Mouse (Mus musculus) gastrocnemius, adult 2 months (tissue): ENCODE data around the gene Ndufaf8. TPM values are rescaled to one million over a fixed set of nuclear protein-coding genes. Genes with fewer than 3 reads are reported as not detected.

Source experiments
- DNase-seq: peaks from one replicate; pipeline ENCODE4 v3.0.0; 2022
- H3K27ac ChIP-seq: fragments of 200-600 bp; 2 replicates; pipeline ENCODE4 v1.8.1; 2022; ENCODE audit warnings: mild to moderate bottlenecking
- H3K4me3 ChIP-seq: fragments of 200-600 bp; 2 replicates; pipeline ENCODE4 v1.8.1; 2022; ENCODE audit warnings: mild to moderate bottlenecking, moderate library complexity
- CTCF ChIP-seq: fragments of 200-600 bp; IDR thresholded peaks from 2 replicates; pipeline ENCODE4 v1.8.1; 2022; ENCODE audit warnings: antibody characterized with exemption, mild to moderate bottlenecking, moderate library complexity
- intact Hi-C: fragments of 180-260 bp; cut with DNase I; formaldehyde crosslinking; loops from one replicate; pipeline ENCODE4 v1.15.1; 2025
- total RNA-seq, 2 experiments: library from RNA; stranded (reverse); gene quantifications; 2 replicates each; pipeline ENCODE4 v1.2.3; 2021

Ndufaf8 gene
- total RNA-seq, 2 experiments from 2014 or later, result 38.3 to 43.3 TPM

DNA sequence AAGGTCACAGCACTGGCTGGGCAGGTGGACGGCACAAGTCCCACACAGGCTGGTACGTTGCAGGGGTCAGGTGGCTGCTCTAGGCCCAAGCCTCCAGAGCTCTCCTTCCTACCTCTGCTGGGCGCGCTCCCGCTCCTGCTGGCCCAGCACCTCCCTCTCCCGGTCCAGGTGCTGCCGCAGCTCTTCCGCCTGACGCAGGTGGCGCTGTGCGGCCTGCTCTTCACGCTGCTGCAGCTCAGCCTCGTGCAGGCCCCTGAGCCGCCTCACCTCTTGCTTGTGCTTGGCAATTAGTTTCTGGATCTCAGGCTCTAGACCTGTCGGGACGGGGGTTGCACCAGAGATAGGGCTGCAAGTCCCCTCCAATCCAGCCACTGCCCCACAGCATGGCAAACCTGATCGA is 30.9 kb upstream of the Ndufaf8 start:
- Histone ChIP-seq H3K4me3 (no peak overlapping the region), H3K27ac (no peak overlapping the region)
- no peak for DNase-seq
- no peak for TF ChIP-seq CTCF
- intact Hi-C loops, result no loop called here

DNA sequence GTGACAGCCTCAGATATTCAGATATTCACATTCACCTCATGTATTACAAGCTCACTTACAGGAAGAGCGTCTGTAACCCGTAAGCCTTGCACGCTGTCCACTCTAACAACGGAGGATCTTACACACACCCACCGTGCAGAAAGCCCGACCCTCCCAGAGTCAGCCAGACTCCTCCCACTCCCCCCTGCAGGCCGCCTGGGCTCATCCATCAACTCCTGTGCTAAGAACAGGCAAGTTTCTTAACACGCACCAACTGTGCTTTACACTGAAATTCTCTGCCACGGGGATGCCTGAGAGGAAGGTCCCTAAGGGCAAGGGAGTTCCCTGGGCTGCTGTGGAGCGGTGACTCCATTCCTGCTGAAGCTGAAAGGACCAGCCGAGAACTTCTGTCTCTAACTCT is 29.5 kb upstream of the Ndufaf8 start:
- intact Hi-C loops, result no loop called here
- TF ChIP-seq CTCF, result no peak
- H3K27ac ChIP-seq, result no peak overlapping the region
- no peak for DNase-seq
- no peak overlapping the region for H3K4me3 ChIP-seq

DNA sequence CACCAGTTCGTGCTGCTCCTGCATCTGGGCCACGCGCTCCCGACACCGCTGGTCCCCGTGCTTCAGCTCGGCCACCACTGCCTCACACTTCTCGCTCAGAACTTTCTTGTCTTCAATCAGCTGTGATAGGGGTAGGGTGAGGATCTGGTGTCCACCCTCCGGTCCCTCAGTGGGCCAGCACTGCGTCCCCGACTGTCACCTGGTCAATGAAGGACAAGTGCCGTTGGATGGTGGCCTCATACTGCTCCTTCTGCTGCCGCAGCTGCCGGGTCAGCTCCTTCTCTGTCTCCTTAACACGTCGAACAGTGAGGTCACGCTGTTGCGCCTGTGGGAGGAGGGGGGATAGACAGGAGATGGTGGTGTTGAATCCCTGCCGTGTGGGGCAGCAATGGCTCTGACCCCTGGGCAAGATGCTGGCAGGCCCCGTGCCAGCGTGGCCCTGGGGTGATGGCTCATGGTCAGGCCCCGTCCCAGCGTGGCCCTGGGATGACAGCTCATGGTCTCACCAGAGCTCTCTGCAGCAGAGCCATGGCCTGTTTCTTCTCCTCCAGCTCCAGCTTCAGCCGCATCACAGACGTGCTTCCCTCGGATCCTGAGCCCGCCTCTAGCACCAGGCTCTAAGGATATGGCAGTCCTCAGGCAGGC is 28.3 kb upstream of the Ndufaf8 start:
- no peak overlapping the region for H3K27ac ChIP-seq
- DNase-seq, result no peak
- TF ChIP-seq CTCF, result no peak
- H3K4me3 ChIP-seq, result no peak overlapping the region
- intact Hi-C loops, result no loop called here

DNA sequence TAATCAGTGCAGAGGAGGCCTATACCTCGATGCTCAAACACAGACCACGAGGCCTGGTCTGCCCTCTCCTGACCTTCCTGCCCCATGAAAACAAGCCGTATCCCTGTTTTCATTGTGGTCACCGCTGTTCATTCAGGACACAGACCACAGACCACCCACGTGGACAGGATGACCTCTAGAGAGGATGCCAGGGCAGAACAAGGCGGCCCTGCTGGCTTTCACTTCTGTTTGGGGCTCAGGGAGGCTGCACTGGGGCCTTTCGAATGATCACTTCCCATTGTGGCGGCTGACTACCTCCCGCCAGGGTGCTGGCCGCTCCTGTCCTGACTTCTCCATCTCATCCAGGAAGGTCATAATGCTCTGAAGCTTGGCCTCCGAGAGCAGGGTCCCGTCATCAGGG is 27.7 kb upstream of the Ndufaf8 start:
- intact Hi-C loops, result no loop called here
- no peak for DNase-seq
- no peak overlapping the region for H3K4me3 ChIP-seq
- H3K27ac ChIP-seq, result no peak overlapping the region
- TF ChIP-seq CTCF, result no peak

DNA sequence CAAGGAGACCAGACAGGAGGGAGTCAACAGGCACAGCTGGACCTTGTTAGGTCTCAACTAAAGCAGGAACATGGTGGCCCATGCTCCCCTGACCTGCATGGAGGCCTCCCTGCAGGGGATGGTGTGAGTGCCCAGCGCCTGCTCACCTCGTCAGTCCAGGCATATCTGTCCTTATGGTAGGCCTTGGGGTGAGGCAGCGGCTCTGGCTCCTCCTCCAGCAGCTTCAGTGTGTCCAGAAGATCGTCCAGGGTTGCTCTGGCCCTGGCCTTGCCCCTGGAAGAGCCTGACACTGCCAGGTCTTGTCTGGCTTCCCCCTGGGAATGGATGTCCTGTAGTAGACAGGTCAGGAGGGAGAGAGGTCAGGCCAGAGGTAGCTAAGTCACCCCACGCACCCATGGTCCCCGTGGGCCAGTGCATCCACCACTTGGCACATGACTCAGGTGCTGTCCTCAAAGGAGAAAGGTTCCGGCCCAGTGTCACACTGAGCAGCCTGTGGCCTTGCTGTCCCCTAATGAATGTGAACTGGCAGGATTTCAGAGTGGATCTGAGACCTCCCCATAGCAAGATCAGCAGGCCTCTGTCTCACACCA is 26.9 kb upstream of the Ndufaf8 start:
- Histone ChIP-seq H3K4me3 (no peak overlapping the region), H3K27ac (no peak overlapping the region)
- intact Hi-C loops, result no loop called here
- DNase-seq, result no peak
- TF ChIP-seq CTCF, result no peak

DNA sequence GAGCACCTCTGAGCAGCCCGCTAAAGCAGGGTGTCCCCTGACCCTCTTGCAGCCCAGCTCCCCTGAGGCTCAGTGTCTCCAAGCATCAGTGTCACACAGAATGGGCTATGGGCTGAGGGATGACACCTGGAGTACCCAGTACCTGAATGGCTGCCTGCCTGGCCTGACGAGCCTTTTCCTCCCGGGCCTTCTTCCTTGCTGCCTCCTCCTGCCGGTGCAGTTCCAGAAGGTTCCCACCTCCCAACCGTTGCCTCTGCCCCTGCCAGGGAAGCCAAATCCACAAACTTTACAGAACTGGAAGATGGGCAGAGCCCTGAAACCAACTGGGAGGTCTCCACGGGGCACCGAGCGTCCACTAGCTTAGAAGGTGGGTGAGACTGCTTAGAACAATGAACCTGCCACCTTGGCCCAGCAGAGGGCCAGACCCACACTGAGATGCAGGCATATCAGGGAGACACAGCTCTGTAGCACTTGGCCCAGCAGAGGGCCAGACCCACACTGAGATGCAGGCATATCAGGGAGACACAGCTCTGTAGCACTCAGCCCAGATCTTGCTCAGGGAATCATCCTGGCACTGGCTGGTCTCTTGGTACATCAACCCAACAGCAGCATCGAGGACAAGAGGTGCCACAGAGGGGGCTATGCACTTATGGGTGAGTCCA is 25.6 kb upstream of the Ndufaf8 start:
- no peak for DNase-seq
- Histone ChIP-seq H3K4me3 (no peak overlapping the region), H3K27ac (no peak overlapping the region)
- TF ChIP-seq CTCF, result no peak
- intact Hi-C loops, result no loop called here

DNA sequence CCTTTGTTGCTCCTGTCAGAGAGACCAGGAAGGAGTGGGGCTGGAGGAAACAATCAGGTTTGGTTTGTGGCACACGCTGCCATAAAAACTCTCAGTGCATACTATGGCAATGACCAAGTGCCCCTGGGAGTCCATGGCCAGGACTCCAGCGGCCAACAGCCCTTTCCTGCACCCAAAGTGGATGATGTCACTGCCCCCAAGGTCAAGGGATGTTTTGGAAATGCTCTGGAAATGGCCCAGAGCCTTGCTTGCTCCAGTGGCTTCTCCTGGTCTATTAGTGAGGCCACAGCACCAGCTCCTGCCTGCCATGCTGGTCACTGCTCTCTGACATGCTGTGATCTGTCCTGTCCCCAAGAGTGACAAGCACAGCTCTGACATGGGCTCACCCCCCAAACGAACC is 22.5 kb upstream of the Ndufaf8 start:
- Histone ChIP-seq H3K27ac (no peak overlapping the region), H3K4me3 (no peak overlapping the region)
- no peak for TF ChIP-seq CTCF
- no peak for DNase-seq
- intact Hi-C loops, result no loop called here

DNA sequence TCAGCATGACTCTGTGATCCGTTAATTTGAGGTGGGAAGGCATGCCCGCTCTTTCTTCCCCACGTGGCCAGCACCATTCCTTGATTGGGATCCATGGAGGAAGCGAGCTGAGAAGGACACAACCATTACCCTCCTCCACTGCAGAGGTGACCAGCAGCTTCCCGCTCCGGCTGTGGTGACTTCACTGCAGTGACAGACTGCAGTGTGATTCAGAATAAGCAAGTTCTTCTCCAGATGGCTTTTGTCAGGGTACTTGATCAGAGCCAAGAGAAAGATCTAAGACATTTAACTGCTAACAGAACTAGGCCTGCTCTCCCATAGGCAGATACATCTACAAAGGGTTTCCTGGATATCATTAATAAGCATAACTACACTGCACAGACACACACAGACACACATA is 18.4 kb upstream of the Ndufaf8 start:
- DNase-seq, result no peak
- no peak for TF ChIP-seq CTCF
- Histone ChIP-seq H3K4me3 (no peak overlapping the region), H3K27ac (no peak overlapping the region)
- intact Hi-C loops, result no loop called here

DNA sequence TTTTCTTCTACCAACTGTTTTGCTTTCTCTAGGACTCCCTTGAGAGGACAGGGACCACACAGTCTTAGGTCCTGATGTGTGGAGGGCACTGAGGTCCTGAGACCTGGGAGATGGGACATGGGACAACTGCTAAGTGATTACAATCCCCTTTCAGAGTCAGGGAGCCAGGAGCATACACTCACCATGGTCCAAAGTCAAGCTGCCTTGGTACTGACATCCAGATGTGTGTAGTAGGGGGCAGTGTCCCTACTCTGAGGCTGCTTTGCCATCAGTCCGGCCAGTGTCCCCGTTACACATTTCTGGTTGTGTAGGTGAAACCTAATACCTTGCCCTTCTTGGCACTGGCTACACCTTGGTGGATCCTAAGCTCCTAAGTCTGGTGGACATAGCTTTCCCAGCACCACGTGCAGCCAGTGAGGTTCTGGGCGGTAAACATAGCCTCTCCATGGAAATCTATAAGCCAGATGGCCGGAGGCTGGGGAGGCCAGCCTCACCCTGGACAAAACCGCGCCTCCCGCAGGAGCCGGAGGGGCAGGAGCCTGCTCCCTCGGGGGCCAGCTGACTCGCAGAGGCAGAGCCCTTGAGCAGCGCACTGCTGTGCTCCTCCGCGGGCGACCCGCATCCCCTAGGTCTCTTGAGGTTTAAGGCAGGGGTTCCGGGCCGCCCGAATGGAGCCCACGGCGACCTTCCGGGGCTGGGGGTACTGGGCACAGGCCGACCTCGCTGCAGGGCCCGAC is 12.7 kb upstream of the Ndufaf8 start:
- peak; percentile 73 for DNase-seq
- TF ChIP-seq CTCF, result no peak
- Histone ChIP-seq H3K27ac (peak overlapping the region; percentile 95), H3K4me3 (peak overlapping the region; percentile 80)
- intact Hi-C loops, result no loop called here

DNA sequence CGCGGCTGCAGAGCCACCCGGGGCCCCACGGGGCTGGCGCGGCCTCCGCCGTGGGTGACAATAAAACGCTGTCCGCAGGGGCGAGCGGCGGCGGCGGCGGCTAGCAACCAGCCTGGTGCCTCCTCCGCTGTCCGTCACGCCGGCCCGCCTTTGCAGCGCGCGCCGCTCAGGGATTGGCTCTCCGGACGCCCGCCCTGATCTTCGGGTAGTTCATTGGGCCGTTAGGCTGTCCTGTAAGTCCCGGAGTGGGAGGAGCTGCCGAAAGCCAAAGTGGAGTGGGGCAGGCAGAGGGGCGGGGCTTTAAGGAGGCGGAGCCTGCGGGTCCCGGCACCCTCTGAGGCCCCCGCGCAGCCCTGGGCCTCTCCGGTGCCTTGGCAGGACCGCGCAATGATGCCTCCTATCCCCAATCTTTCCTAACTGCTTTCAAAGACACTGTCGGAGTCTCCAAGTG is 12.0 kb upstream of the Ndufaf8 start, which contains the start of gene Cep131:
Gene Cep131, minus strand, starts transcription at position 126 of the 451 bp plus-strand sequence.
- peak; percentile 99 for DNase-seq
- no peak for TF ChIP-seq CTCF
- intact Hi-C loops, result no loop called here
- Histone ChIP-seq H3K27ac (peak within 1 kb of the TSS; percentile 95), H3K4me3 (peak within 1 kb of the TSS; percentile 80)

DNA sequence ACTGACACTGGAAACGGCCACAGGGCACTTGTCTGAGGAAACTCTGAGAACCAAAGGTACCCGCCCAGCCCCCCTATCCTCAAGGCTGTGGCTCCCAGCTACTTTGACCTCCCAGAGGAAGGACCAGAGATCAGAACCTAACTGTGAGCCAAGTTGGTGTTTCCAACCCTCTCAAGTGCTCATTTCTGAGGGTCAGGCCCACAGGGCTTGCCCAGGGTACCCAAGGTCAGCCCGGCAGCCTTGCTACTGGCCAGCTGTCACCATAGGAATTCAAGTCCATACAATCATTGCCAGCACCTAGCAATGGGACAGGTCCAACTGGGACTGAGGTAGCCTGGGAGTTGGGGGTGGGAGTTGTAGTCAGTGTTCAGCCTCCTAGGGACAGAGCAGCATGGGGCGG is 8.1 kb upstream of the Ndufaf8 start:
- intact Hi-C loops, result no loop called here
- no peak overlapping the region for H3K4me3 ChIP-seq
- no peak for DNase-seq

DNA sequence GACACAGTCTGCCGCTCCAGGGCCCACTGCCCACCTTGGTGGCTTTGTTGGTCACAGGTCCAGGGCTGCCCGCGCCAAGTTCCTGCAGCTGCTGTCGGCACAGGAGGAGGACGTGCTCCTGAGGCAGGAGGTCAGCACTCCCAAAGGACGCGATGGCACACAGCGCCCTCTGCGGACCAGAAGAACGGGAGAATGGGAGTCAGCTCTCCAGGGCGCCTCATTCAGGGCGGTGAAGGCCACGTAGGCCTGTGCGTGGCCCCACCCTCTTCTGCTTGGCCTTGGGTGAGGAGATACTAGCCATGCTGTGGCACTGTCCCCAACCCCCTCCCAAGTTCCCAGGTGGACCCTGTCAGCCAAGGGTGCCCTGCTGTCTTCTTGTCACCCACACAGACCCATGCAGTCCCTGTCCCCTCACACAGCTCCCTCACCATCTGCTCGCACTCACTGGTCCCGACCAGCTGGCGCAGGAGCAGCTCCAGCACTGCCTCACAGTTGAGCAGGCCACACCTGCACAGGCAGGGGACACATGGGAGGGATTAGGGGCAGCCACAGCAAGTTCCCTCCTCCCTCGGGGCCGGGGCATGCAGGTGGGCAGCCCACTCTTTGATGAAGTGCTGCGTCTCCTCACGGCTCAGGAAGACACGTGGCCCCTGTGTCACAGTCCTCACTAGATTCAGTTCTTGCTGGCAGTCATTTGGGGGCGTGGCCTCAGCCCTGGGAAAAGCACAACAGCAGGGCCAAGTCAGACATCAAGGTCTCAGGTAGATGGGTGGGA is 5.7 kb upstream of the Ndufaf8 start:
- H3K27ac ChIP-seq, result no peak overlapping the region
- no peak for DNase-seq
- TF ChIP-seq CTCF, result no peak
- intact Hi-C loops, result no loop called here
- no peak overlapping the region for H3K4me3 ChIP-seq

More for the DNA sequence above, 8.1 kb upstream of the Ndufaf8 start:
- H3K27ac ChIP-seq, result no peak overlapping the region
- no peak for TF ChIP-seq CTCF
